Mouse (Mus musculus): ENCODE data around the gene Ssbp4. TPM values are rescaled to one million over a fixed set of nuclear protein-coding genes. Genes with fewer than 3 reads are reported as not detected.

Gene Ssbp4
- polyA plus RNA-seq, 1 experiment from 2014 or later, result 188 TPM

DNA sequence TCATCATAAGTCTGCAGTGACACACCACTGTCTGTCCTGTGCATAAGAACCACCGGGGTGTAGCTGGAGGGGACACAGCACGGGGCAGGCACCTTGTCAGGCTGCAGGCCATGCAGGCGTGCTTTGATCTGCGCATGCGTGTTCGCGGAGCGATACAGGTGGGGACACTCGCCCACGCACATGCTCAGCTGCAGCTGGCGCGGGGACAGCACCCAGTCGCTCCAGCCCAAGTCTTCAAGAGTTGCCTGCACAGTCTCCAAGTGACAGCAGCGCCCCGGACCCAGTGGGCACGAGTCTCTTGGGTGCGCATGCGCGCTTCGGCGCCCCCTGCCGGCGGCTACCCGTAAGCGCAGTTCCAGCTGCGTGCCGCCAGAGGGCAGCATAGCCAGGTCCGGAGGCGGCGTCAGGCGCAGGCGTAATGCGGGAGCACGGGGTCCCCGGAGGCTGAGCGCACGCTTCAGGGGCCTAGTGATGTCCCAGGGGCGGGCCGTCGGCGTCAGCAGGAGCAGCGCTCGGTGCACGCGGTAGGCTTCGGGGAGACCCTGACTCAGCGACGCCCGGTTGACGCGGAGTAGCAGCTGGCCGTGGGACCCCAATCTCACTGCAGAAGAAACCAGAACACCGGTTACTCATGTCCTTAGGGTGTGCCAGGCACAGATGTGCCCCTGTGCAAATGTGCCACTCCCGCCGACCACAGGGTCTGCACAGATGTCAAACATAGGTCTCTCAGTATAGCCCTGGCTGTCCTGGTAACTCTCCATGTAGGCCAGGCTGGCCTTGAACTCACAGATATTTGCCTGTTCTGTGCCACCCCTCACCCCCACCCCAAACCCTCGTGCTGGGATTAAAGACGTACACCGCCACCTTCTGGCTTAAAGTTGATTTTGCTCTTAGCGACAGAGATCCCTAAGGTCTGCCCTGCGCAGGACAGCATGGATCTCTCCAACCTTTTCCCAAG lies 21.2 kb upstream of the Ssbp4 start:
- Histone ChIP-seq H3K4me3 (replicated peaks; ENCODE audit: low read depth, low read length) (peak overlapping the region; percentile 37), H3K27me3 (ENCODE audit: insufficient read depth, low read length) (no peaks in the 10 kb centered on the region), H3K36me3 (ENCODE audit: insufficient read depth, low read length) (no peaks in the 10 kb centered on the region), H3K4me2 (ENCODE audit: low read length) (peak overlapping the region; percentile 68), H3K9ac (ENCODE audit: low read depth, low read length) (peak overlapping the region; percentile 46; the same call in 1 of the 2 replicates), H3K9me3 (replicated peaks; ENCODE audit: low read length) (no peaks in the 10 kb centered on the region), H3K27ac (peak overlapping the region; percentile 71), H3K4me1 (replicated peaks; ENCODE audit: insufficient read depth, low read length) (peaks cover 28% of the 10 kb centered on the region)
- DNase-seq (ENCODE audit: low spot score) (peak; percentile 91), ATAC-seq (replicated peaks; ENCODE audit: low FRiP score, low read depth) (peak; percentile 80)
- WGBS, result 1% methylated on average over 60 of the region's 60 CpGs
- peak; percentile 100 for TF ChIP-seq CTCF (IDR thresholded peaks at IDR 0.05; ENCODE audit: low read depth)

DNA sequence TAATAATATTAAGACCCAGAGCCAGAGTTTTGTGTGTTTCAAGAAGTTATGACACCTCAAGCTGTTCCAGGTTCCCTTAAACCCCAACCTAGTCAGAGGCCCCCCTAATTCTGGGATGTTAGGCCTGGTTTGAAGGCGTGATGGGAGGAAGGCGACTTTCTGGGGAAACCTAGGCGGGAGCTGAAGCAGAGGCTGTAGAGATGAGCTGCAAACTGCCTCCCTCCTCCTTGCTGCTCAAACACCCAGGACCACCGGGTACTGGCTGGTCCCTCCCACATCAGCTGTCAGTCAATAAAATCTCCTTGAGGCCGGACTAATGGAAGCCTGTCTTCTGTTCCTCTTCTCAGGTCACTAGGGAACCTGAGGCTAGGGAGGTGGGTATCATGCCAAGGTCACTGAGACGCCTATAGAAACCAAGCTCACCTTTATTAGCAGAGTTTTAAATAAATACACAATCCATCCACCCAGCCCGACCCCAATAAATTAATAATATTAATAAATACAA lies 20.4 kb upstream of the Ssbp4 start:
- peak overlapping the region; percentile 46; the same call in 1 of the 2 replicates for H3K9ac ChIP-seq (ENCODE audit: low read depth, low read length)
- H3K36me3 ChIP-seq (ENCODE audit: insufficient read depth, low read length), result no peaks in the 10 kb centered on the region
- H3K4me1 ChIP-seq (replicated peaks; ENCODE audit: insufficient read depth, low read length), result peaks cover 21% of the 10 kb centered on the region
- no peak for ATAC-seq (replicated peaks; ENCODE audit: low FRiP score, low read depth)
- H3K27me3 ChIP-seq (ENCODE audit: insufficient read depth, low read length), result no peaks in the 10 kb centered on the region
- H3K9me3 ChIP-seq (replicated peaks; ENCODE audit: low read length), result no peaks in the 10 kb centered on the region
- H3K4me2 ChIP-seq (ENCODE audit: low read length), result peak overlapping the region; percentile 68
- DNase-seq (ENCODE audit: low spot score), result no peak
- no peak for TF ChIP-seq CTCF (IDR thresholded peaks at IDR 0.05; ENCODE audit: low read depth)
- peak overlapping the region; percentile 37; the same call in 1 of the 2 replicates for H3K4me3 ChIP-seq (replicated peaks; ENCODE audit: low read depth, low read length)
- no peak overlapping the region for H3K27ac ChIP-seq
- WGBS, result 59% methylated on average over 7 of the region's 7 CpGs

DNA sequence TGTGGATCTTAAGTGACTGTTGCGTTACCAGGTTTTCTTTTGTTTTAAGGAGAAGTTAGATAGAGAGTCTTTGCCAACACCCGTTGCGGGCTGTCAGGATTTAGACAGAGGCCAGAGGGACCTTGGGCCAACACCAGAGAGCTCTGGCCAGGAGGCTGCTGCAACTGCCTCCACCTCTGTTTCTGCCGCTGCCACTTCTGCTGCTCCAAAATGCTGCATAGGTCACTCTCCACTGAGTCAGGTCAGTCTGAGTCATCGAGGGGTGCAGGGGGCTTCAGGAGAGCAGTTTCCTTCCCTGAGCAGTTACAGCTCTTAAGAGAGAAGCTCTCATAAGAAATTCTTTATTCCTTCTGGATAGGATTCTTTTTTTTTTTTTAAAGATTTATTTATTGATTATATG lies 18.4 kb upstream of the Ssbp4 start:
- WGBS, result 80% methylated on average over 5 of the region's 5 CpGs
- H3K4me3 ChIP-seq (replicated peaks; ENCODE audit: low read depth, low read length), result no peak overlapping the region
- TF ChIP-seq CTCF (IDR thresholded peaks at IDR 0.05; ENCODE audit: low read depth), result no peak
- no peaks in the 10 kb centered on the region for H3K36me3 ChIP-seq (ENCODE audit: insufficient read depth, low read length)
- no peak overlapping the region for H3K27ac ChIP-seq
- H3K4me1 ChIP-seq (replicated peaks; ENCODE audit: insufficient read depth, low read length), result peaks cover 18% of the 10 kb centered on the region
- no peak overlapping the region for H3K4me2 ChIP-seq (ENCODE audit: low read length)
- ATAC-seq (replicated peaks; ENCODE audit: low FRiP score, low read depth) (no peak), DNase-seq (ENCODE audit: low spot score) (no peak)
- no peaks in the 10 kb centered on the region for H3K9me3 ChIP-seq (replicated peaks; ENCODE audit: low read length)
- no peak overlapping the region for H3K9ac ChIP-seq (ENCODE audit: low read depth, low read length)
- H3K27me3 ChIP-seq (ENCODE audit: insufficient read depth, low read length), result no peaks in the 10 kb centered on the region

DNA sequence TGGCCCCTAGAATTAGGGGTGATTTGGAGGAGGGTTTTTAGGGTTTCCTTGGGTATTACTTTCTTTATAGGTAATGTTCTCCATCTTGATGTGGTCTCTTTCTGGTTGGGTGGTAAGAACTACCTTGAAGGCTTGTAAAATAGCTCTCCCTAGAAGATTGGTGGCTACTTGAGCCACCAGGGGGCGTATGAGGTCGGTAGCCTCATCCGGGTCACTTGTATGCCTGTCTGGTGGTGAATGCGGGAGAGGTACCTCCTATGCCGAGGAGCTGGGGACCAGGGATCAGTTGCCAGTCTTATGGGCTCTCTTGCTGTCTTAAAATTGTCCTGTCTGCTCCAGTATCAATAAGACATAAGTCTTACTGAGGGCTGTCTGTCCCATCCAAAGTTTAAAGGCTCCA lies 16.4 kb upstream of the Ssbp4 start:
- no peaks in the 10 kb centered on the region for H3K9me3 ChIP-seq (replicated peaks; ENCODE audit: low read length)
- peaks cover 3% of the 10 kb centered on the region; the same call in 1 of the 2 replicates for H3K4me1 ChIP-seq (replicated peaks; ENCODE audit: insufficient read depth, low read length)
- H3K4me2 ChIP-seq (ENCODE audit: low read length), result no peak overlapping the region
- WGBS, result 7% methylated on average over 5 of the region's 5 CpGs
- DNase-seq (ENCODE audit: low spot score) (peak; percentile 83), ATAC-seq (replicated peaks; ENCODE audit: low FRiP score, low read depth) (no peak)
- H3K36me3 ChIP-seq (ENCODE audit: insufficient read depth, low read length), result no peaks in the 10 kb centered on the region
- TF ChIP-seq CTCF (IDR thresholded peaks at IDR 0.05; ENCODE audit: low read depth), result peak; percentile 82
- no peak overlapping the region for H3K4me3 ChIP-seq (replicated peaks; ENCODE audit: low read depth, low read length)
- H3K27ac ChIP-seq, result no peak overlapping the region
- H3K9ac ChIP-seq (ENCODE audit: low read depth, low read length), result no peak overlapping the region
- H3K27me3 ChIP-seq (ENCODE audit: insufficient read depth, low read length), result no peaks in the 10 kb centered on the region

DNA sequence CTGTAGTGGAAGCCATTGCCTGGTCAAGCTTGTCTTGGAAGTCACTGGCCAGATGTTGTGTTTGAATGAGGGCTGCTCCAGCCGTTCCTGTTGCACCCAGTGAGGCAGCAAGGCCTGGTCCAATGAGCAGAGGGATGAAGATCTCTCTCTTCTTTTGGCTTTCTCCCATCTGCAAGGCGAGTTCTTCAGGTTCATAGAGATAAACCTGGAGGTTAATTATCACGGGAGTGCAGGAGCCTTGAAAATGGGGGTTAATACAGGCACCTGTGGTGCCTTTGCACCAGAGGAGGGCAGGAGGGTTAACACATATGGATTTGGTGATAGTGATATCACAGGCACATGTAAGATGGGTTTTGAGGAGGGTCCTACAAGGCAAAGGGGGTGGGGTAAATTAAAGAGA lies 13.5 kb upstream of the Ssbp4 start:
- Histone ChIP-seq H3K9ac (ENCODE audit: low read depth, low read length) (no peak overlapping the region), H3K9me3 (replicated peaks; ENCODE audit: low read length) (no peaks in the 10 kb centered on the region), H3K27me3 (ENCODE audit: insufficient read depth, low read length) (no peaks in the 10 kb centered on the region), H3K27ac (no peak overlapping the region), H3K4me1 (replicated peaks; ENCODE audit: insufficient read depth, low read length) (no peaks in the 10 kb centered on the region), H3K4me2 (ENCODE audit: low read length) (no peak overlapping the region), H3K4me3 (replicated peaks; ENCODE audit: low read depth, low read length) (no peak overlapping the region), H3K36me3 (ENCODE audit: insufficient read depth, low read length) (no peaks in the 10 kb centered on the region)
- WGBS, result 72% methylated on average over 3 of the region's 3 CpGs
- ATAC-seq (replicated peaks; ENCODE audit: low FRiP score, low read depth), result no peak
- DNase-seq (ENCODE audit: low spot score), result no peak
- TF ChIP-seq CTCF (IDR thresholded peaks at IDR 0.05; ENCODE audit: low read depth), result no peak

DNA sequence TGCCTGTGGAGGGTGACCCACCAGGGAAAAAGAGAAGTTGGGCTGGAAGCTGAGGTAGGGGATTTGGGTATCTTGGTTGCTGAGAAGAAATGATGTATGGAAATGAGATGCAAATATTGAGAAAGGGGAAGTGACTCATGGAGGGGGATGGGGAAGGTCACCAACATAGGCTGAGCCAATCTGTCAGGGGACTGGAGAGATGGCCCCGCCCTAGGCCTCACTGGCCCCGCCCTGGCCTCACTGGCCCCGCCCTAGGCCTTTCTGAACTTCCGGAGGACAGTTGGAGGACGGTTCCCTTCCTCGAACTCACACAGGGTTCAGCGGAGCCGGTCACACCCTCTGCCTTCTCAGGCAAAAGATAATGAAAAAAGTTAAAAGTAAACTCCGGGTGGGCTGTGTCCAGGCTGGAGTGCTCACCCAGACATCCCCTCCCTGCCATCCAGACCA lies 10.2 kb upstream of the Ssbp4 start:
- H3K4me2 ChIP-seq (ENCODE audit: low read length), result no peak overlapping the region
- no peaks in the 10 kb centered on the region for H3K27me3 ChIP-seq (ENCODE audit: insufficient read depth, low read length)
- no peak overlapping the region for H3K4me3 ChIP-seq (replicated peaks; ENCODE audit: low read depth, low read length)
- no peak overlapping the region for H3K9ac ChIP-seq (ENCODE audit: low read depth, low read length)
- no peaks in the 10 kb centered on the region for H3K36me3 ChIP-seq (ENCODE audit: insufficient read depth, low read length)
- peak; percentile 83 for ATAC-seq (replicated peaks; ENCODE audit: low FRiP score, low read depth)
- WGBS, result 21% methylated on average over 9 of the region's 9 CpGs
- no peak overlapping the region for H3K27ac ChIP-seq
- TF ChIP-seq CTCF (IDR thresholded peaks at IDR 0.05; ENCODE audit: low read depth), result no peak
- DNase-seq (ENCODE audit: low spot score), result peak; percentile 67
- no peaks in the 10 kb centered on the region for H3K4me1 ChIP-seq (replicated peaks; ENCODE audit: insufficient read depth, low read length)
- no peaks in the 10 kb centered on the region for H3K9me3 ChIP-seq (replicated peaks; ENCODE audit: low read length)

Data from kidney, postnatal 0 days (tissue).